Mouse (Mus musculus) WW6 (cell line): ENCODE measurements at regions not wholly inside any gene's neighbourhood (a gene's known extent, or its start where the extent isn't known, plus 50 kb on each side); places are given as distances from the start of the nearest gene placed in this dataset.

Source experiments
- DNase-seq: peaks from one replicate; pipeline ENCODE4 v3.0.0-alpha.2; 2013; ENCODE audit warnings: low read depth, low spot score

- DNase-seq = no peak
These were observed 858.5 kb downstream of the Zfp704 start for GRCm38 (mm10) chr3:8751356-8751755.

GRCm38 (mm10) chr3:8750858-8751257, 859.0 kb downstream of the Zfp704 start:
- DNase-seq = no peak

- DNase-seq = no peak
These were observed 859.7 kb downstream of the Zfp704 start for GRCm38 (mm10) chr3:8750162-8750561.

GRCm38 (mm10) chr3:8747201-8747600, 862.7 kb downstream of the Zfp704 start:
- DNase-seq = no peak

GRCm38 (mm10) chr3:8746677-8747076, 863.2 kb downstream of the Zfp704 start:
- DNase-seq = no peak

- DNase-seq = no peak
These were observed 863.8 kb downstream of the Zfp704 start for GRCm38 (mm10) chr3:8746037-8746436.

GRCm38 (mm10) chr3:8744857-8745256, 865.0 kb downstream of the Zfp704 start:
- DNase-seq = no peak

- no peak for DNase-seq
These were observed 866.2 kb downstream of the Zfp704 start for GRCm38 (mm10) chr3:8743650-8744049.

GRCm38 (mm10) chr3:8741266-8742023, 868.4 kb downstream of the Zfp704 start:
- DNase-seq = no peak

GRCm38 (mm10) chr3:8740710-8741109, 869.2 kb downstream of the Zfp704 start:
- no peak for DNase-seq

- no peak for DNase-seq
These were observed 870.6 kb downstream of the Zfp704 start for GRCm38 (mm10) chr3:8739299-8739698.

GRCm38 (mm10) chr3:8736239-8736953, 873.5 kb downstream of the Zfp704 start:
- no peak for DNase-seq

GRCm38 (mm10) chr3:8734096-8734495, 875.8 kb downstream of the Zfp704 start:
- DNase-seq = no peak

- DNase-seq = no peak
These were observed 878.5 kb downstream of the Zfp704 start for GRCm38 (mm10) chr3:8731398-8731797.

- no peak for DNase-seq
These were observed 888.0 kb downstream of the Zfp704 start for GRCm38 (mm10) chr3:8721628-8722594.

GRCm38 (mm10) chr3:8720586-8721100, 889.2 kb downstream of the Zfp704 start:
- no peak for DNase-seq

GRCm38 (mm10) chr3:8718206-8718605, 891.7 kb downstream of the Zfp704 start:
- DNase-seq = no peak

- DNase-seq = peak; percentile 29
These were observed 892.5 kb downstream of the Zfp704 start for GRCm38 (mm10) chr3:8717334-8717812.
